Mouse (Mus musculus) hindbrain, embryonic 14.5 days (tissue): ENCODE results near the gene Fxr1. TPM values are rescaled to one million over a fixed set of nuclear protein-coding genes. Genes with fewer than 3 reads are reported as not detected.

ENCODE experiments used
- polyA plus RNA-seq: library from polyadenylated mRNA; unstranded; fragments of >200 nt; fragmentation: Nextera tagmentation; extraction: Ambion mirVana; gene quantifications from 2 replicates; pipeline ENCODE4 v1.2.1, GENCODE M21; 2014

The Fxr1 gene
- polyA plus RNA-seq, 1 experiment from 2014 or later, result 37.4 TPM

Other genes with a start within 250 kb of the Fxr1 start
- gene Ttc14, start 220.1 kb upstream of the Fxr1 start, polyA plus RNA-seq, result 73.6 and 76.4 TPM in 2 replicates
- 16.4 and 17.6 TPM in 2 replicates for gene Ccdc39, start 175.6 kb upstream of the Fxr1 start, polyA plus RNA-seq
- gene Dnajc19, start 61.4 kb downstream of the Fxr1 start, polyA plus RNA-seq, result 126 and 156 TPM in 2 replicates